Mouse (Mus musculus) liver, adult 2 months (tissue): ENCODE measurements around the gene Tatdn2. TPM values are rescaled to one million over a fixed set of nuclear protein-coding genes. Genes with fewer than 3 reads are reported as not detected.

Experiments used
- DNase-seq: peaks from one replicate; pipeline ENCODE4 v3.0.0-alpha.2; 2011; ENCODE audit warnings: low read depth, low spot score; ENCODE audit errors: extremely low read depth
- H3K27ac ChIP-seq: fragments of 200-500 bp; replicated peaks from 2 replicates; pipeline ENCODE4 v1.5.1; 2012; ENCODE audit warnings: low read depth, mild to moderate bottlenecking, control low read depth, inconsistent platforms, low read length; ENCODE audit not compliant: insufficient read depth
- H3K27me3 ChIP-seq: fragments of 200-500 bp; 2 replicates; pipeline ENCODE4 v1.6.1; 2012; ENCODE audit warnings: mild to moderate bottlenecking, moderate library complexity, low read length, inconsistent platforms; ENCODE audit not compliant: control insufficient read depth, insufficient read depth
- H3K36me3 ChIP-seq: fragments of 200-500 bp; 2 replicates; pipeline ENCODE4 v1.6.1; 2012; ENCODE audit warnings: low read length, inconsistent platforms; ENCODE audit not compliant: control insufficient read depth, insufficient read depth
- H3K4me1 ChIP-seq: fragments of 200-500 bp; 2 replicates; pipeline ENCODE4 v1.6.1; 2011; ENCODE audit warnings: low read length; ENCODE audit not compliant: control insufficient read depth, insufficient read depth
- H3K4me3 ChIP-seq: fragments of 200-500 bp; 2 replicates; pipeline ENCODE4 v1.5.1; 2011; ENCODE audit warnings: low read depth, mild to moderate bottlenecking, control low read depth, low read length, moderate library complexity; ENCODE audit not compliant: insufficient read depth
- H3K79me2 ChIP-seq: fragments of 200-500 bp; 2 replicates; pipeline ENCODE4 v1.6.1; 2012; ENCODE audit warnings: inconsistent platforms, mild to moderate bottlenecking, low read length, moderate library complexity; ENCODE audit not compliant: control insufficient read depth, insufficient read depth
- H3K9ac ChIP-seq: fragments of 200-500 bp; 2 replicates; pipeline ENCODE4 v1.6.1; 2012; ENCODE audit warnings: low read depth, mild to moderate bottlenecking, control low read depth, inconsistent platforms, low read length
- CTCF ChIP-seq: fragments of 200-500 bp; IDR thresholded peaks from 2 replicates; pipeline ENCODE4 v1.5.1; 2011; ENCODE audit warnings: low read depth, low read length, control low read depth
- POLR2A ChIP-seq: fragments of 200-500 bp; IDR thresholded peaks from 2 replicates; pipeline ENCODE4 v1.6.1; 2011; ENCODE audit warnings: low read length, control low read depth; ENCODE audit not compliant: insufficient read depth; ENCODE audit errors: extremely low read depth
- WGBS: fragments of 180-500 bp; shearing (Covaris S2); methylation state at CpG from one replicate; pipeline ENCODE4 v1.1.7; 2018; 5-methylcytosine and 5-hydroxymethylcytosine counted together
- polyA plus RNA-seq: library from polyadenylated mRNA; depleted of rRNA; stranded (reverse); fragments of >200 nt; gene quantifications from 2 replicates; pipeline ENCODE4 v1.2.3, GENCODE M21; 2012
- total RNA-seq: library from RNA; depleted of rRNA; stranded (reverse); fragments of >200 nt; gene quantifications from 2 replicates; pipeline ENCODE4 v1.2.3, GENCODE M21; 2014

Tatdn2 gene
- total and polyA plus RNA-seq, 2 experiments = 15.0 to 15.6 TPM

GRCm38 (mm10) chr6:113681271-113681670, 15.6 kb upstream of the Tatdn2 start:
- DNase-seq = peak; percentile 54
- no peak overlapping the region for H3K4me3 ChIP-seq
- no peaks in the 10 kb centered on the region for H3K27me3 ChIP-seq
- TF ChIP-seq CTCF = peak; percentile 94
- TF ChIP-seq POLR2A = no peak
- peaks cover 13% of the 10 kb centered on the region; the same call in 1 of the 2 replicates for H3K36me3 ChIP-seq
- H3K79me2 ChIP-seq = no peaks in the 10 kb centered on the region
- no peak overlapping the region for H3K9ac ChIP-seq
- 21% methylated on average over 4 of the region's 4 CpGs for WGBS
- no peak overlapping the region for H3K27ac ChIP-seq
- peaks cover 11% of the 10 kb centered on the region; the same call in 1 of the 2 replicates for H3K4me1 ChIP-seq

GRCm38 (mm10) chr6:113683081-113683825, 13.6 kb upstream of the Tatdn2 start:
- Histone ChIP-seq H3K36me3 (peaks cover 27% of the 10 kb centered on the region), H3K9ac (no peak overlapping the region), H3K27me3 (no peaks in the 10 kb centered on the region), H3K4me3 (no peak overlapping the region), H3K4me1 (peaks cover 8% of the 10 kb centered on the region; the same call in 1 of the 2 replicates), H3K27ac (no peak overlapping the region), H3K79me2 (no peaks in the 10 kb centered on the region)
- WGBS = 94% methylated on average over 10 of the region's 10 CpGs
- TF ChIP-seq POLR2A (no peak), CTCF (no peak)
- DNase-seq = no peak

- no peaks in the 10 kb centered on the region for H3K27me3 ChIP-seq
- no peak for DNase-seq
- TF ChIP-seq POLR2A (no peak), CTCF (no peak)
- no peaks in the 10 kb centered on the region; the same call in 1 of the 2 replicates for H3K79me2 ChIP-seq
- peaks cover 19% of the 10 kb centered on the region for H3K4me1 ChIP-seq
- no peak overlapping the region for H3K4me3 ChIP-seq
- no peak overlapping the region for H3K9ac ChIP-seq
- H3K27ac ChIP-seq = no peak overlapping the region
- 92% methylated on average over 8 of the region's 8 CpGs for WGBS
- peaks cover 24% of the 10 kb centered on the region for H3K36me3 ChIP-seq
These were observed 10.2 kb upstream of the Tatdn2 start for GRCm38 (mm10) chr6:113686551-113687125.

GRCm38 (mm10) chr6:113690008-113690399, 6.8 kb upstream of the Tatdn2 start:
- WGBS = 14% methylated on average over 7 of the region's 7 CpGs
- peak overlapping the region; percentile 70 for H3K9ac ChIP-seq
- TF ChIP-seq CTCF = no peak
- H3K27me3 ChIP-seq = no peaks in the 10 kb centered on the region
- peak; percentile 62 for DNase-seq
- no peak overlapping the region for H3K4me3 ChIP-seq
- peaks cover 6% of the 10 kb centered on the region; the same call in 1 of the 2 replicates for H3K79me2 ChIP-seq
- peak overlapping the region; percentile 76 for H3K27ac ChIP-seq
- peaks cover 28% of the 10 kb centered on the region for H3K36me3 ChIP-seq
- peaks cover 25% of the 10 kb centered on the region for H3K4me1 ChIP-seq

- peak; percentile 98 for DNase-seq
- H3K4me1 ChIP-seq = peaks cover 25% of the 10 kb centered on the region
- H3K27me3 ChIP-seq = no peaks in the 10 kb centered on the region
- 6% methylated on average over 14 of the region's 14 CpGs for WGBS
- peak overlapping the region; percentile 75 for H3K9ac ChIP-seq
- H3K36me3 ChIP-seq = peaks cover 30% of the 10 kb centered on the region
- H3K79me2 ChIP-seq = peaks cover 6% of the 10 kb centered on the region; the same call in 1 of the 2 replicates
- peak overlapping the region; percentile 91 for H3K27ac ChIP-seq
- TF ChIP-seq POLR2A = no peak
- peak overlapping the region; percentile 68 for H3K4me3 ChIP-seq
These were observed 6.3 kb upstream of the Tatdn2 start for GRCm38 (mm10) chr6:113690400-113691083.
